Mouse (Mus musculus): ENCODE results near the gene Limk2.

The Limk2 gene

DNA sequence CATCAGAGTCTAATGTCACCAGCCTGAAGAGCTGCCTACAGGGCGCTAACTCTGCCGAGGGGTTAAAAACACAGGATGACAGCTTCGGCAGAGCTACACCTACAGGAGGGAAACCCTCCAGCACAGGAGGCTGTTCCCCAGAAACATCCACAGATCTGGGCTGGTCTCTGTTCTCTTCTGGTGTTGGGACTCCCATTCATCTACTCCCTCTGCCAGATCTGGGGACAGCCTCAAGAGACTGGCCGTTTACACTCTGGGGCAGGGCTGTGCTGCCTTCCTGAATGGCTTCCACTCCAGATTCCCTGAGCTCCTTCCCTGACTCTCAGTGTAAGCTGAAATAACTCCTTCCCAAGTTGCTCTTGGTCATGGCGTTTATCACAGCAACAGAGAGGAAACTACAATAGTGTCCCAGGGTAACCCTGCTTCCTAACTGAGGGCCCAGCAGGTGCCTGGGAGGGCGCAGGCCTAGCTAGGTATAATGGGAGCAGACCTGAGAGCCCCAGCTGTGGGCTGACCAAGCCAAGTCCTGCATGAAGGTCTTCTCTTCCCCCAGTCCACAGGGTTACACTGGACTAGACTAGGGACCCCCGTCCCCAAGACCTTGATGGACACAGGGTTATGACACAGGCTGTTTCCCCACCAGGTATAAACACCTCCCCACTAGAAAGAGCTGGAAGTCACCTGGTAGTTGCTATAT, 37.2 kb downstream of the Limk2 start:
- in situ Hi-C loops (cut with MboI, MseI): no loop called here

GRCm38 (mm10) chr11:3370928-3371598, 37.9 kb downstream of the Limk2 start:
- in situ Hi-C loops (cut with MboI, MseI): no loop called here

- in situ Hi-C loops (cut with MboI, MseI): no loop called here
These were observed 38.8 kb downstream of the Limk2 start for GRCm38 (mm10) chr11:3370162-3370561.

GRCm38 (mm10) chr11:3369449-3369848, 39.5 kb downstream of the Limk2 start:
- in situ Hi-C loops (cut with MboI, MseI): no loop called here

- in situ Hi-C loops (cut with MboI, MseI): no loop called here
These were observed 40.0 kb downstream of the Limk2 start for GRCm38 (mm10) chr11:3368983-3369382.

DNA sequence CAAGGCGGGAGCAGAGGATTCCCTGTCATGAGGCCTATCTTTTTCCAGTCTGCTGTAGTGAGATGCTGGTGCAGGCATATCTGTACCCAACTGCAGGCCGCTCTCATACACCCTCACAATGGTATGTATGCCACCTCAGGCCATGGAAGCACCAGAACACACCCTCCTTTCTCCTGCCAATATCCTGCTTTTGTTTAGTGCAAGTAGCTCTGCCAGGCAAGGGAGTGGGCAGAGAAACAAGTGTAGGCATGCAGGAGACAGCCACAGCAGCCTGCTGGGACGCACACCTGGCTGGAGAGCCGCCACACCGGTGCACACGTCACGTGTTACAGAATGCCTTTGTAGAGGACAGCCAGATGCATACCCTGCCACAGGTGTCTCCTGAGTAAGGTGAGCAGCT, 42.6 kb downstream of the Limk2 start:
- in situ Hi-C loops (cut with MboI, MseI): no loop called here

DNA sequence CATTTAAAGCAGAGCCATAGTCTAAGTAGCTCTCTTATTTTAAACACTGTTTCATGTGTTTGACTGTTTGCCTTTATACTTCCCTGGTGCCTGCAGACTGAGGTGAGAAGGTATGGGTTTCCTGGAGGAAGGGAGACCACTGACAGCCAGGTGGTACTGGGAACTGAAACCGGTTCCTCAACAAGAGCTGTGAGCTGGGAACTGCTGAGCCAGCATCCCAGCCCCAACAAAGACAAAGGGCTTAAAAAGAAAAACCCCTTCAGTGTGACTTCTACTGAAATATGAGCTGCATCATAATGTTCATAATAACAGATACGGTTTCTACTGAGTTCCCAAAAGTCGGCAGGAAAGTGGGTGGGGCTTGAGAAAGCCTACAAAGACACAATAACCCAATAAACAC, 46.1 kb downstream of the Limk2 start:
- in situ Hi-C loops (cut with MboI, MseI): no loop called here

- in situ Hi-C loops (cut with MboI, MseI): no loop called here
These were observed 55.9 kb downstream of the Limk2 start for GRCm38 (mm10) chr11:3352990-3353585.

DNA sequence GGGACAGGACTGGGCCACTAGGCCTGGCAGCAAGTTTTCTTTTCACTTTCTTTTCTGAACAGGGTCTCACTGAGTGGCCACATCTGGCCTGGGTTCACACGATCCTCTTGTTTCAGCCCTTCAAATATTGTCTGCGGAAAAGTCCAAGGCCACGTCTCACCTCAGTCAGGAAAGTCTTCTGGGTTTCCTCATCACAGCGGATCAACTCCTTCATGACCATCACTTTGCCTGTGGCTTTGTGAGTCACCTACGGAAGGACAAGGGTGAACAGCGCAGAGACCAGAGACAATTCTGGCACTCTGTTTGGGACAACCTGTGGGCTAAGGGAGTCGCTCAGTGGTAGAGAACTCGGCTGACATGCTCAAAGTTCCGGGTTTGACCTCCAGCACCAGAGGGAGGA, 56.9 kb downstream of the Limk2 start:
- in situ Hi-C loops (cut with MboI, MseI): no loop called here

DNA sequence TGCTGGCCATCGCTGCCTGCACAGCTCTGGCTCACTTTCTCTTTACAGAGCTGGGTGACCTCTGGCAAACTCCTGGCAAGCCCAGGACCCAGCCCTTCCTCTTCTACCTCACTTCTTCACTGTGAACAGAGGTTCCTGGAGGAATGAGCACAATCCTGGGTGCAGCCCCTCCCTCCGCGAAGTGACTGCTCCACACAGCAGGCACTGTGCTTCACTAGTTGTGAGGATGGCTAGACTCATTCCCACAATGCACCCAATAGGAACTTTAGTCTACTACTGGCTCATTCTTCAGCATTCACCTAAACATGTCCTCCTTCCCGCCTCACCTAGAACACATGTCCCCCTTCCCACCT, 59.7 kb downstream of the Limk2 start:
- in situ Hi-C loops (cut with MboI, MseI): no loop called here

DNA sequence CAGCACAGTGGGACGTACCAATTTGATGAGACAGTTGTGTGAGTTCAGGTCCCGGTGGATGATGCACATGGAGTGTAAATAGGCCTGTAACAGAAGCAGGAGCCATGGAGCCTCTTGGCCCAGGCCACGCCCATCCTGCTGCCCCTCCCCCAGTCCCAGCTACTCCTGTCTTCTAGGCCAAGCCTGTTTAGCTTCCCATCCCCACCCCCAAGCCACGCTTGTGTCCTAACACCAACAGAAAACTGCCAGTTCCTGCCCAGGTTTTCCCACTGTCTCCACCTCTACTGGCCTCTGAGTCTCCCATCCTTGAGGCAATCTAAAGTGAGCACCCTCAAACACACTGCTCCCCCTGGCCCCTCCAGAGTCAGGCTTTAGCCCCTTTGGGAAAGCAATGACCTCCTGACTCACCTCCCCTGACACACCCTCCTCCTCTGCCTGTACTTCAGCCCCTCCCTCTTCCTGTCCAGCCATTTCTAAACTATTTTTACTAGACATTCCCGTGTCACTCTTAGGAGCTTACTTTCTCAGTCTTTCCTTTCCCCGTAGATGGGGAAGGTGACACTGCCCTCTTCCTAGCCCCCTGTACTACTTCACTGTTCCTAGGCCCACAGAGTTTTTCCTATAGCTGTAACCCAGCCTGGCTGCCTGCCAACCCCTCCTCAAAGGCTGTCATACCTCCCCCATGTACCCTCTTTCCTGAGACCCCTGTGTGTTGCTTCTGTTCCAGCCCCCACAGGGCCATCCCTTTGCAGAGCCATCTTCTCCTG, 60.2 kb downstream of the Limk2 start:
- in situ Hi-C loops (cut with MboI, MseI): no loop called here

GRCm38 (mm10) chr11:3347835-3348195, 61.2 kb downstream of the Limk2 start:
- in situ Hi-C loops (cut with MboI, MseI): no loop called here

GRCm38 (mm10) chr11:3347091-3347834, 61.7 kb downstream of the Limk2 start:
- in situ Hi-C loops (cut with MboI, MseI): no loop called here

DNA sequence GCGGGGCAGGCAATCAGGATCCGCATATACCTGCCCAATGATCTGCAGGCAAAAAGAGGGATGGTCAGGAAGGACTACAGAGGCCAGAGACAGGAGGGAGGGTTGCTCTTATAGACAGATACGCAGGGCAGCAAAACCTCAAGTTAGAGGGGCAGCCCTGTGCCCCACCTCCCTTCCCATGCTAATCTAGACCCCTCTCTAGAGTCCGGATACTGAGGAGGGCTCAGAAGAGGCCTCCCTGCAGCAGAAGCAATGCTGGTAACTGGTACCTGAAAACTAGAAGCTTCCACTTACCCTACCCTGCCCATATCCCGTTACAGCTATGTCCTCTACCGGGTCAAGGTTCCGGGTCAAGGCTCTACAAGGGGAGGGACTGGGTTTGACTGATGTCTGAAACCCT, 62.6 kb downstream of the Limk2 start:
- in situ Hi-C loops (cut with MboI, MseI): no loop called here

- in situ Hi-C loops (cut with MboI, MseI): no loop called here
These were observed 64.1 kb downstream of the Limk2 start for GRCm38 (mm10) chr11:3344916-3345315.

GRCm38 (mm10) chr11:3341476-3341875, 67.5 kb downstream of the Limk2 start:
- in situ Hi-C loops (cut with MboI, MseI): no loop called here

GRCm38 (mm10) chr11:3337961-3338360, 71.0 kb downstream of the Limk2 start:
- in situ Hi-C loops (cut with MboI, MseI): no loop called here

DNA sequence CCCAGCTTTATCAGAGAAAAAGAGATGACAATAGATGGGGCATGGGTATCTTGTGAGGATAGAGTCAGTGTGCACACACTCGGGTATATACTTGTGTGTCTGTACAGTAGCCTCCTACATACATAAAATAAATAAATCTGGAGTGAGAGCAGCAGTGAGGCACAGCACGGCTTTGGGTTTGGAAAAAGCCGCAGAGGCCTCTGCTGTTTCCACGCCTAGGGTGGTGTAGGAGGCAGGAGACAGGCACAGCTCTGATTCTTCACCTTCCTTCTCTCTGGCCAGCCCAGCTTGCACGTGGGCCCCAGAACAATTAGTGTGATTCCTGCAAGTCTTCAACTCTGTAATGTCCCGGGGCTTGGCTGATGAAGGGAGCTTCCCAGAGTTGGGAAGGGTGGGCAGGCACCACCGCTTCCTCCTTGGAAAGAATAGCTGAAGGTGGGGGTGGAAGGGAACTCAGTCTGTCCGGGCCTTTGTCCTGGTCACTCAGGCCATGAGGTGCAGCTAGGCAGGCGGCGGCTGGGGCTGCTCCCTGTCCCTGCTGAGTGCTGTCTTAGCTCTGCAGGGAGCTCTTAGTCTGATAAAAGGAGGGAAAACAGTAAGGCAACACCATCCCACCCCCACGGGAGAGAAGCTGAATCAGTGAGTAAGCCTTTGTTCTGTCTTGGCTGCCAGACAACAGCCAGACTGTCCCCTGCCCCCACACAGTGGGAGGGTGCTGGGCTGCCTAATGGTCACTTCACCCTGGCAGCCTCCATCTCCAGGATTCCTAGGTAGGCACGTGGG, 71.6 kb downstream of the Limk2 start:
- in situ Hi-C loops (cut with MboI, MseI): no loop called here

DNA sequence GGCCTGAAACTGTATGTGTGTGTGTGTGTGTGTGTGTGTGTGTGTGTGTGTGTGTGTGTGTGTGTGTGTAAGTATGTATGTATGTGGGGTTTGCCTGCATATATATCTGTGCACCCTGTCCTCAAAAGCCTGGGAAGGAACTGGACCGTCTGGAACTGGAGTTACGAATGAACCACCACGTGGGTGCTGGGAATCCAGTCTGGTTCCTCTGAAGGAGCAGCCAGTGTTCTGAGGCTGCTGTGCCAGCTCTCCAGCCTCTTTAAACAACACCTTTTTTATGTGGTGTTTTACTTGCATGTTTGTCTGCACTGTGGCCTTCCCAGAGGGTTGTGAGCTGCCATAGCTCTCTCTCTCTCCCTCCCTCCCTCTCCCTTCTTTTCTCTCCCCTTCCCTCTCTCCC, 72.4 kb downstream of the Limk2 start:
- in situ Hi-C loops (cut with MboI, MseI): no loop called here

- in situ Hi-C loops (cut with MboI, MseI): no loop called here
These were observed 73.3 kb downstream of the Limk2 start for GRCm38 (mm10) chr11:3335651-3336216.
